Mouse (Mus musculus) cerebellum, postnatal 10 days (tissue): ENCODE measurements at regions not wholly inside any gene's neighbourhood (a gene's known extent, or its start where the extent isn't known, plus 50 kb on each side); places are given as distances from the start of the nearest gene placed in this dataset.
A peak's percentile ranks its signal among the peaks of the same experiment; 100 is the strongest.

ENCODE experiments used
- DNase-seq, 2 experiments: peaks; one replicate each; pipeline ENCODE4 v3.0.0; 2021; ENCODE audit warnings: mixed read lengths in 2 of 2

DNA sequence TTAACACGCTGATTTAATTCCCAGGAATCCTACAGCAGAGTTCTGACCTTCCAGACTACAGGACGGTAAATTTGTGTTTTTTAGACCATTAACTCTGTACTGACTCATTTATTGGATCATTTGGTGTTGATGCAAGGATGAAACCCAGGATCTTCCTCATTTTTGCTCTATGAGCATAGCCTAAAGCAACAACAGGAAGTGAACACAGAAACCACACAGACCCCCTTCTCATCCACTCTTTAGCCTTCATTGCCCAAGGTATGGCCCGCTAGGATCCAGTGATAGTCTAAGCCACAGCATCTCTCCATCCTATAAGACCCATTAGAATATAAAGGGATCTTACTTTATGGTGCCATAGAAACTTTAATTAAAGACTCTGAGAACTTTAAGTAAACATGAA, 56.5 kb upstream of the Grin2b start:
- DNase-seq = no peak

DNA sequence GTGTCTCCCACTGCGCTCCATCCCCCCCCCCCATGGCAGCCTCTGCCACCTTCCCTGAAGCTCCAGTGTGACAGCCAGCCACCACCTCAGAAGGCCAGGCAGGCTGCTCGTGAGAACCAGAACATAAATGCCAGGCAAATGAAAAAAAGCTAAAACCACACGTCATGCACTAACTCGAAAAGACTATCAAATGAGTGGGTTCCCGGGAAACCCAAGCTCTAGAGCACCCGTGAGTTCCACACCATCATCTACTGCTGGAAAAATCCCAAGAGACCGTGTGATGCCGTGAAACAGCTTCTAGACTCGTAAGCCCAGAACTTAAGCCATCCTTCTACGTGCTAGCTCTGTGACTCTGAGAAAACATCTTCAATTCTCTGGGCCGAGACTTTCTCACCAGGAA, 62.2 kb upstream of the Grin2b start:
- DNase-seq = no peak

DNA sequence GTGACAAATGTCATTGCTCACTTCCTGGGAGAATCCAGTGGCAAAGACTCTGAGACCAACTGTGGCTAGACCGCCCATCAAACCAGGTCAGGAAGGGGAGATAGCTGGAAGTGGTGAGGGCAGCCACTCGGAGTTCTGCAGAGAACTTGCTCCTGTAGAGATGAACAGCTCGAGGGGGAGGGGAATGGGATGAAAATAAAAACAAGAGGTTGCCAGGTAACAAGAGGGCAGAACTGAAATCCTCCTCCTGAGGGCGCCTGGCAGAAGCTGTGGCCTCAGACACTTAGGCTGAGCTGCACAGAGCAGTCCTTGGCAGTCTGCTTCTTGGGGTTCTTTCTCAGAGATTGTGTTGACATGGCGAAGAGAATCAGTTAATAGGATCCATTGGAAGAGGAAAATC, 65.7 kb upstream of the Grin2b start:
- DNase-seq = peak; percentile 42 to 45

DNA sequence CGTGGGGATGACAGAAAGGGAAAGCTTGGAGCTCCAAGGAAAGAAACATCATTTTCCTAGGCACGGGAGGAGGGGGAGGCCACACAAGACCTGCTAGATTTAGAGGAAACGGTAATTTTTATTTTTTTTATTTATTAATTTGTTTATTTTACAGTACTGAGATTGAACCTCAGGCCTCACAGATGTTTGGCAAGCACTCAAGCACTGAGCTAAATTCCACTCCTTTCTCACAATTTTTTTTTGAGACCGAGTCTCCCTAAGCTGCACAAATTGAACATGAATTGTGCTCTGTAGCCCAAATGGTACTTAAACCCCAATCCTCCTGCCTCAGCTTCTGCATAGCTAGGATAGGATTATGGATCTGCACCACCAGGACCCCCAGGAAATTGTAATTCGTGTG, 66.1 kb upstream of the Grin2b start:
- no peak for DNase-seq

DNA sequence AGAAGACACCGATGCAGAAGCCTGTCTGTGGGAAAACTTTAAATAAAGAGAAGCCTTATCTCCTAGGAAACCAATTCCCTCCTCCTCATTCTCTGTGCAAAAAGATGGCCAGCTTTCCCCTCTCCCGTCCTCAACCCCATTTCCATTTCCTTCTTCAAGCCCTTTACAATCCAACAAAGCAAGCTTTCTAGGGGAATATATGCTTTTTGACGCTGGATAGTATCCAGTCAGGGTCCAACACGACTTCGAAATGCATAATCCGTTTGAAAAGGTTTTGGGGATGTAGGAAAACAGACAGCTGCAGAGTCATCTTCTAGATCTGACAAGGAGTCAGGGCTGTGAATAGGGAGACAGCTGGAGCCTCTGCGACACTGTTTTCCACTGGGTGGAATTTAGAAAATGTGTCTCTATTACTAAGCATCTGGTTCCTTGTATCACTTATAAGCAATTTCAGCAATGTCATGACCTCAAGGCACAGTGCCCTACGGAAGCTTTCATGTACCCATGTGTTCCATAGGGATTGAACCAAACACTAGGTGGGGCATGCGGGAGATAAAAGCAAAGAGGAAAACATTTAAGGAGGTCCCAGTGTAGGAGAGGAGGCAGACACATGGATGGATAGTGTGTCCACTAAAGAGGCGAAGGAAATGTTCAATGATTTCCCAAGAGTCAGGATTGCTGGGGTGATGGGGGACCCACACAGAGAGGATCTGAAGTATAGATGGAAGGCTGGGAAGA, 68.4 kb upstream of the Grin2b start:
- DNase-seq = no peak

DNA sequence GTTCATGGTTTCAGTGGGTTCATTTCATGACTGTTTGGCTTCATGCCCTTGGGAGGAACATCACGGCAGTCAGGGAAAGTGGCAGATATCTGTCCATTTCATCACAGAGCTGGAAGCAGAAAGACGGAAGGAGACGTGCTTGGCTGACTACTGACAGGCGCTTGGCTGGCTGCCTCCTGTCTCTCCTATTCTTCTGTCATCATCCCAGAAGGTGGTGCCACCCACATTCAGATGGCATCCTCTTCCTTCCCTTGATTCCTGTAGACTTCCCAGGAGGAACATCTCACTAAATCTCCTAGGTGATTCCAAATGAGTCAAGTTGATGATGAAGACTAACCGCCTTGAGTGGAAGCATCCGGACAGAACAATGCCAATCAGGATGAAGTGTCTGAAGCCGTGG, 71.6 kb upstream of the Grin2b start:
- no peak for DNase-seq

DNA sequence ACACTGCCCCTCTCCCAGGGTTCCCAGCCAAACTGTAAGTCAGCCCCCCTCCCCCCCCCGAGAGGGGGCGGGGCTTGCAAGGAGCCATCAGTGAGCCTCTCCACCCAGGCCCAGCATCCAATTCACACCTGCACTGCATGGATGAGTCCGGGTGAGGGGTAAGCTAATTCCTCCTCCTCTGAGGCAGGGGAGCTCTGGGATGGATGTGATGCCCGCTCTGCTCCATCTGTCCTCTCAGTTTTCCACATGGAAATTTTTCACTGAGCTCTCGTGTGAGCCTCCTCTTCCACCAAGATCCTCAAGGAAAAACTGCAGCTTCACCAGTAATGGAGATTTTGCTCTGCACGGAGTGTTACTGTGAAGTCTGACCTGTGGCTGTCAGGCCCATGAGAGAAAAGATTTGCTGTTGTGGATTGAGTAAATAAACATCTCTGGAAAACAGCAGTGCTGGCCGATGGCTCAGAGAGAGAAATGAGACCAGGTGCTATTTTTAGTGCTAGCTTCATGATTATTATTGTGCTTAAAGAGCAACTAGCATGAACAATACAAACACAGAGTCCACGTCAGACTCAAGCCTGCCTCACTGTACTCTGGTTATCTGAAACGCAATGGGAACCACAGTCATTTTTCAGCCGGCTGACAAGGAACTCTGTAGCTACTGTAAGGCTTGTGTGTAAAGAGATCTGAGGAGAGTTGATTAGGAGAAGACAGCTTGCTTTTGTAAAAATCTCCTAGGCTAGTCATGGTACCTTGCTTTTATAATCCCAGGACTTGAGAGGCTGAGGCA, 71.4 kb upstream of the Gm8994 start:
- peak; percentile 4 to 11 for DNase-seq

DNA sequence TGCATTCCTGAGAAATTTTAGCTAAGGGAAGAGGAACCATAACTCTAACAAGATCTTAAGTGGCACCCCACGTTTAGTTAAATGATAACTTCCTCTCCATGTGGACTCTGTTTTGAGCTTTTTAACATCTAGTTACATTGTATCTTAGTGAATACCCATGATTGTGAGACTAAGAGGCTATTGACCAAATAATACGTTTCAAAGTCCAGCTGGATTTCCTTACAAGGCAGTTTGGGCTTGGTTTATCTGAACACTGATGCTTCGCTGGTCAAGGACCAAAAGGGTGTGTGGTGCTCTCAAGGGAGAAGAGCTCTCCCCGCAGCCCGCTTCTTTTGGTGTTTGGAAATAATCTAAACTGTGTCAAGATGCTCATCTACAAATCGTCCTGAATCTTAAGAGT, 51.6 kb upstream of the Gm8994 start:
- no peak for DNase-seq

DNA sequence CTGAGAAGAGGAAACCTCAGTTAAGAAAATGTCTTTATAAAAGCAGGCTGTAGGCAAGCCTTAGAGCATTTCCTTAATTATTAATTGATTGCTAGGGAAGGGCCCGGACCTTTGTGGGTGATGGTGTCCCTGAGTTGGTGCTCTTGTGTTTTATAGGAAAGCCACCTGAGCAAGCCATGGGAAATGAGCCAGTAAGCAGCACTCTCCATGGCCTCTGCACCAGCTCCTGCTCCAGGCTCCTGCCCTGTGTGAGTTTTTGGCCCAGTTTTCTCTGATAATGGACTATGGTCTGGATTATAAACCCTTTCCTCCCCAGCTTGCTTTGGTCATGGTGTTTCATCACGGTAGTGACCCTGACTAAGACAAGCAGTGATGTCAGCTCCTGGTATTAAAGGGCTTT, 50.6 kb upstream of the Gm8994 start:
- no peak for DNase-seq
